Mouse (Mus musculus): ENCODE data around the gene Cog5. TPM values are rescaled to one million over a fixed set of nuclear protein-coding genes. Genes with fewer than 3 reads are reported as not detected.
A peak's percentile ranks its signal among the peaks of the same experiment; 100 is the strongest.

The Cog5 gene
- polyA plus RNA-seq, 1 experiment from 2014 or later: 24.2 TPM

DNA sequence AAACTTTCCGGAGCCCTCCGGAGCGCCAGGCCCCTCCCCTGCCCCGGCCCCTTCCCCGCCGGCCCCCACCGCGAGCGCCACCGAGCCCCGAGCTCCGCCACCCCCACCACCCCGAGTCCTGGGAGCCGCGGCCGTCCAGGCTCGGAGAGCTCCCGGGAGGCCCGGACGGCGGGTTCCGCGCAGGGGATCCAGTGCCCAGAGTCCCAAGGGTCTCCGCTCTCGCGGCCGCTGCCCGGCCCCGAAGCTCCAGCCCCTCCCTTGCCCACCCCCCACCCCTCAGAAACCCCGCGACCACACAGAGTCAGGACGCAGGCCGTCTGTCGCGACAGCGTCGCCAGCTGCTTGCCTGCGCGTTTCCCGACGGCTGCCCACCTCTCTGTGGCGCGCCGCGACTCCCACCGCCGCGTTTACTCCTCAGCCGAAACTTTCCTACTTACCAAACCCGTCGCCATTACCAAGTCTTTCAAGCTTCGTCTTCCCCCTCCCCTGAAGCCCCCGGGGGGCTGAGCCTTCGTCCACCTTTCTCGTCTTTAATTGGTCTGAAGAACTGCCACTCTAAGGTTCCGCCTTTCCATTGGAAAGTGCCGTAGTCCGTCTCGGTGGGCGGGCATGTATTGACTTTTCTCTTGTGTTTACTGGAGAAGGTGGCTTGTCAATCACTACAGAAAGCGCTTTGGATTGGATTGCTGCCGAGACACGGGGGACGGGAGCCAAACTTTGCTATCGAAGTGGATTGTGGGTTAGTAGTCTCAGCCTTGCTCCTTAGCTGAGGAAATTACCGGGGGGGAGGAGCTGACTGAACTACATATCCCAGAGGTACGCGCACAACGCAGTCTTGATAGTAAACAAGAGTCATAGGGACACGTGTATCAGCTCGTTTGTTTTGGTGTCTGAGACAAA lies 295.3 kb downstream of the Cog5 start, which contains the start of gene Hbp1:
TSS of gene Hbp1 (minus strand) at position 777 of the 900 bp plus-strand sequence.
- H3K36me3 ChIP-seq (ENCODE audit: poor library complexity, severe bottlenecking): no peaks in the 10 kb centered on the region
- WGBS: under 1% methylated on average over 45 of the region's 71 CpGs
- peak; percentile 97 for ATAC-seq
- peak within 1 kb of the TSS; percentile 91 for H3K9ac ChIP-seq
- H3K27ac ChIP-seq: peak within 1 kb of the TSS; percentile 99
- peak within 1 kb of the TSS; percentile 82 for H3K4me3 ChIP-seq
- H3K9me3 ChIP-seq (replicated peaks): no peaks in the 10 kb centered on the region
- H3K4me2 ChIP-seq: peak within 1 kb of the TSS; percentile 67
- peaks cover 12% of the 10 kb centered on the region; the same call in 1 of the 2 replicates for H3K4me1 ChIP-seq
- no peaks in the 10 kb centered on the region for H3K27me3 ChIP-seq

DNA sequence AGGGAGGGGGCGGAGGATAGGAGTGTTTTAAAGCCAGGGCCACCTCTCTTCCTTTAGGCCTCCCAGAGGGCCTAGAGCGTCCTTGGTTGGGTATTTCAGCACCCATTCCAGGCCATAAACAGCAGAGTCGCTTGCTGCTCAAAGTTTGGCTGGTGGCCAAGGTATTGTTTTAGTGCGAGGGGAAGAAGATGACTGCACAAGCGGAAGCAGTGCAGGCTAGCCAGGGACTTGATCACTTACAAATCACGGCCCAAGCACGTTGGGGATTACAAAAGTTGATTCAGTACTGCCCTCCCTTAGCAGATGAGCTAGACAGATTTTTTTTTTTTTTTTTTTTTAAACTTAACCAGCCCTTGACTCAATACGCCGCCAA lies 296.0 kb downstream of the Cog5 start:
- Histone ChIP-seq H3K9ac (peak overlapping the region; percentile 58), H3K27me3 (no peaks in the 10 kb centered on the region), H3K4me1 (peaks cover 12% of the 10 kb centered on the region; the same call in 1 of the 2 replicates), H3K4me2 (peak overlapping the region; percentile 65), H3K27ac (peak overlapping the region; percentile 76), H3K36me3 (ENCODE audit: poor library complexity, severe bottlenecking) (no peaks in the 10 kb centered on the region), H3K9me3 (replicated peaks) (no peaks in the 10 kb centered on the region), H3K4me3 (peak overlapping the region; percentile 42)
- no peak for ATAC-seq
- WGBS: 3% methylated on average over 9 of the region's 9 CpGs

DNA sequence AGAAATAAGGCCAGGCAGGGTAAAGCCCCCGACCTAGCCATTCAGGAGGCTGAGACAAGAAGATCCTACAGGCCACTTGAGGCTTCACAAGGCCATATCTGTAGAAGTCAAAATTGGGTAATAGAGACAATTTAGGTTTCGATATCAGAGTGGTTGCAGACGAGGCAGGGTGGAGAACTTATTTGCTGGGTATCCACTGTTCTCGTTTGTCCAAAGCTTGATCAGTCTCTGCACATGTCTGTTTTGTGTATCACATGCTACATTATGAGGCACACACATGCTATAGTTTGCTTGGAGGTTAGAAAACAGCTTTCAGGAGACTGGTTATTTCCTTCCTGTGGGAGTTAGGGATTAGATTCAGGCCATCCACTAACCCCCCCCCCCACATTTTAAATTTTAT lies 301.2 kb downstream of the Cog5 start:
- no peaks in the 10 kb centered on the region for H3K27me3 ChIP-seq
- 84% methylated on average over 4 of the region's 4 CpGs for WGBS
- no peak for ATAC-seq

GRCm38 (mm10) chr12:31964074-31964473 lies 309.4 kb downstream of the Cog5 start:
- H3K27me3 ChIP-seq: no peaks in the 10 kb centered on the region
- ATAC-seq: 0 out of 2 replicates have a peak, but pooled peaks have one; percentile 34
- H3K27ac ChIP-seq: peak overlapping the region; percentile 31; the same call in 1 of the 2 replicates
- peaks cover 12% of the 10 kb centered on the region; the same call in 1 of the 2 replicates for H3K36me3 ChIP-seq (ENCODE audit: poor library complexity, severe bottlenecking)
- H3K4me3 ChIP-seq: no peak overlapping the region
- 0 out of 2 replicates have a peak, but pooled peaks cover 4% of the 10 kb centered on the region for H3K4me1 ChIP-seq
- 78% methylated on average over 6 of the region's 6 CpGs for WGBS
- no peak overlapping the region for H3K4me2 ChIP-seq
- no peak overlapping the region for H3K9ac ChIP-seq
- H3K9me3 ChIP-seq (replicated peaks): no peaks in the 10 kb centered on the region

More for the DNA sequence above, 301.2 kb downstream of the Cog5 start:
- no peak overlapping the region for H3K9ac ChIP-seq
- H3K4me3 ChIP-seq: no peak overlapping the region
- H3K27ac ChIP-seq: no peak overlapping the region
- no peaks in the 10 kb centered on the region for H3K9me3 ChIP-seq (replicated peaks)
- no peak overlapping the region for H3K4me2 ChIP-seq
- H3K4me1 ChIP-seq: peaks cover 5% of the 10 kb centered on the region; the same call in 1 of the 2 replicates
- H3K36me3 ChIP-seq (ENCODE audit: poor library complexity, severe bottlenecking): peaks cover 3% of the 10 kb centered on the region; the same call in 1 of the 2 replicates

DNA sequence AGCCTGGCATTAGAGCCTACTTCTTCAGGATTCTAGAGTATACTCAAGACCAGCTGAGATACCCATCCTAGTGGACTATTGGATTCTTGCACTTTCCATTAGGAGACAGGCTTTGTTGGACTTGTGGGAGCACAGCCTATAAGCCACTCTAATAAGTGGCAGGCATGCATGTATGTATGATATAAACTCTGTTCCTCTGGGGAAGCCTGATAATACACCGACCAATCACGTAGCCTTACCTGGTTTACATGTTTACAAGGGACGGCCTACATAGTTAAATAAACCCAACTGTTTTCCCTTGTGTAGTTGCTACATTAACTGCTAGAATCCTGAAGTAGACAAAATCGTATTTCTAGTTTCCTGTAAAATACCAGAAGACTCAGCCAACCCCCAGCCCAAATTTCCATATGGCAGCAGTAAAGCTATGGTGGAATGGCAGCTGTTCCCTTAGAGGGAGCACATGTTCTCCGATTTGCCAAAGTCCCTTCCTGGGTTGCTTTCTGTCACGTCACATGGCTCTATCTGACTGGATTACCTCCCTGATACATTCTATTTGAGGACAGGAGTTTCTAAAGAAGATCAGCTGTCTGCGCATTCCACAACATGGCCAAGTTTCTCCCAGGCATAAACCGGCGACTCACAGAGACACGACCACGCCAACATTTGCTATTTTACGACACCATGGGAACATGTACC lies 311.0 kb downstream of the Cog5 start:
- 0 out of 2 replicates have a peak, but pooled peaks cover 4% of the 10 kb centered on the region for H3K4me1 ChIP-seq
- 91% methylated on average over 12 of the region's 12 CpGs for WGBS
- H3K4me2 ChIP-seq: no peak overlapping the region
- ATAC-seq: peak; percentile 55; the same call in 1 of the 2 replicates
- H3K27me3 ChIP-seq: no peaks in the 10 kb centered on the region
- no peak overlapping the region for H3K4me3 ChIP-seq
- no peak overlapping the region for H3K9ac ChIP-seq
- no peaks in the 10 kb centered on the region for H3K9me3 ChIP-seq (replicated peaks)
- peaks cover 10% of the 10 kb centered on the region; the same call in 1 of the 2 replicates for H3K36me3 ChIP-seq (ENCODE audit: poor library complexity, severe bottlenecking)
- 0 out of 2 replicates have a peak overlapping the region, but pooled peaks have one; percentile 25 for H3K27ac ChIP-seq

DNA sequence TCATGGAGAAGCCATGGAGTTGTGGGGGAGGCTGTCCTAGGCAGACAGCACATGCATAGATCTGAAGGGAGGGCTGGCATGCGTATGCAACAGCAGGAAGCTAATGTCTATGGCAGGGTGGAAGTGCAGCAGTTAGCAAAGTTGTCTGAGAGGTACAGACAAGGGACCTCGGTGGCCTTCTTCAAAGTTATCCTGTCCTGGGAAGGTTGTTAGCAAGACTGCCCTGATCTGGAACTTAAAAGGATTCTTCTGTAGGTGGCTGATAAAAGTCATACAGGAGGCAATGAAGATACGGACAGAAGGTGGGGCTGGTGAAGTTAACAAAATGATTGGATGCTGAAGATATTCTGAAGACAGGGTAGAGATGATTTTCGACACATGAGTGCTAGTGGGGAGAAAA lies 311.7 kb downstream of the Cog5 start:
- Histone ChIP-seq H3K36me3 (ENCODE audit: poor library complexity, severe bottlenecking) (peaks cover 17% of the 10 kb centered on the region; the same call in 1 of the 2 replicates), H3K4me3 (no peak overlapping the region), H3K4me1 (0 out of 2 replicates have a peak, but pooled peaks cover 4% of the 10 kb centered on the region), H3K4me2 (no peak overlapping the region), H3K9me3 (replicated peaks) (no peaks in the 10 kb centered on the region), H3K27ac (no peak overlapping the region), H3K27me3 (no peaks in the 10 kb centered on the region), H3K9ac (no peak overlapping the region)
- no peak for ATAC-seq
- 84% methylated on average over 4 of the region's 4 CpGs for WGBS

DNA sequence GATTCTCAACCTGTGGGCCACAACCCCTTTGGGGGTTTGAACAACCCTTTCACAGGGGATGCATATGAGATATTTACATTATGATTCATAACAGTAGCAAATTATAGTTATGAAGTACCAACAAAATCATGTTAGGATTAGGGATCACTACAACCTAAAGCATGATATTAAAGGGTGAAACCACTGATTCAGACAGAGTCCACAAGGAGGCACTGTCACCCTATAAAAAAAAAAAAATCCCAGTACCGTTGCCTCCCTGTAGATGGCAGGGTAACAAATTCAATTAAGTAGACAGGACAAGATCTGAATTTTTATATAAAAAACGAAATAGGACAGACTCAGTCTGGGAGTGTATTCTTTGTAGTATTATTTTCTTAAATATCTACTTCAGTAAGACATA lies 312.9 kb downstream of the Cog5 start:
- no peaks in the 10 kb centered on the region for H3K9me3 ChIP-seq (replicated peaks)
- WGBS: 6% methylated on average over 2 of the region's 2 CpGs
- ATAC-seq: peak; percentile 55

GRCm38 (mm10) chr12:31969111-31969510 lies 314.4 kb downstream of the Cog5 start:
- no peak for ATAC-seq
- Histone ChIP-seq H3K9ac (no peak overlapping the region), H3K4me1 (peaks cover 11% of the 10 kb centered on the region; the same call in 1 of the 2 replicates), H3K9me3 (replicated peaks) (no peaks in the 10 kb centered on the region), H3K4me3 (no peak overlapping the region), H3K27ac (no peak overlapping the region), H3K27me3 (no peaks in the 10 kb centered on the region), H3K4me2 (no peak overlapping the region), H3K36me3 (ENCODE audit: poor library complexity, severe bottlenecking) (peaks cover 12% of the 10 kb centered on the region; the same call in 1 of the 2 replicates)
- 7% methylated on average over 1 of the region's 1 CpGs for WGBS

More for the DNA sequence above, 312.9 kb downstream of the Cog5 start:
- Histone ChIP-seq H3K9ac (no peak overlapping the region), H3K36me3 (ENCODE audit: poor library complexity, severe bottlenecking) (peaks cover 18% of the 10 kb centered on the region; the same call in 1 of the 2 replicates), H3K4me3 (no peak overlapping the region), H3K27me3 (no peaks in the 10 kb centered on the region), H3K4me1 (0 out of 2 replicates have a peak, but pooled peaks cover 4% of the 10 kb centered on the region), H3K4me2 (no peak overlapping the region), H3K27ac (no peak overlapping the region)

DNA sequence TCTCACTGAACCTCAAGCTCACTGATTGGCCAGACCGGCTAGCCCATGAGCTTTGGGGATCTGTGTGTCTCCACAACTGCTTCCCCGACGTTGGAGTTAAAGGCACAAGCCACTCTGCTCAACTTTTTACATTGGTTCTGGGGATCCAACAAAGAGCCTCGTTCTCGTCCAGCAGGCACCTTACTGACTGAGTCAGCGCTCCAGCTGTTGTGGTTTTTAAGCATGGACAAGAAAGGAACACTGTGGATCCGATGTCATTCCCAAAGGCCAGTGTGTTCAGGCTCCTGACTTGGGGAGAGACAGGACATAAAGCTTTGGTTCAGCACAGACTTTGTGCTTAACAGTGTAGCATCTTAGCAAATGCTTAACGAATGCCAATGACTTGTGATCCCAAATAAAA lies 316.9 kb downstream of the Cog5 start:
- Histone ChIP-seq H3K9me3 (replicated peaks) (no peaks in the 10 kb centered on the region), H3K4me3 (no peak overlapping the region)

GRCm38 (mm10) chr12:31973473-31974172 lies 319.0 kb downstream of the Cog5 start:
- Histone ChIP-seq H3K27ac (peak overlapping the region; percentile 48), H3K27me3 (no peaks in the 10 kb centered on the region), H3K4me1 (peaks cover 14% of the 10 kb centered on the region), H3K4me2 (no peak overlapping the region), H3K9ac (no peak overlapping the region), H3K9me3 (replicated peaks) (no peaks in the 10 kb centered on the region), H3K36me3 (ENCODE audit: poor library complexity, severe bottlenecking) (peaks cover 11% of the 10 kb centered on the region; the same call in 1 of the 2 replicates), H3K4me3 (no peak overlapping the region)
- ATAC-seq: peak; percentile 96
- 41% methylated on average over 13 of the region's 13 CpGs for WGBS

More for the DNA sequence above, 316.9 kb downstream of the Cog5 start:
- no peak overlapping the region for H3K27ac ChIP-seq
- no peak for ATAC-seq
- H3K4me1 ChIP-seq: peaks cover 11% of the 10 kb centered on the region; the same call in 1 of the 2 replicates
- H3K9ac ChIP-seq: no peak overlapping the region
- WGBS: 83% methylated on average over 8 of the region's 8 CpGs
- H3K27me3 ChIP-seq: no peaks in the 10 kb centered on the region
- H3K4me2 ChIP-seq: no peak overlapping the region
- H3K36me3 ChIP-seq (ENCODE audit: poor library complexity, severe bottlenecking): peaks cover 11% of the 10 kb centered on the region; the same call in 1 of the 2 replicates

DNA sequence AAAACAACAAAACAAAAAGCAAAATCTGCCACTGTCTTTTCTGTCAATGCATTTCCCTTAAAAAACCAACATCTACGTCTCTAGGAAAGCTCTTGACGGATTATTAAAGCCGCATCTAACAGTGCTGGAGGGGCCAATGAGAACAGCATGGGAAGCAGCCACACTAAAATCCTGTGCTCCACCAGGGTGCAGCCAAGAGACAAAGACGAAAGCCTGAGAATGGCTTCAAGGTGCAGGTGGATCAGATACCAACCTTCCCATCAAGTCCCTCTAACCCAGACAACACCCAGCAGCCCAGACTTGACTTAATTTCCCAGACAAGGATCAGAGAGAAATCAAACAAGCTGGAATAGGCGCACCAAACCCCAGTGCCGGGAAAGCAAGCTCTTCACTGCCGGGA lies 321.9 kb downstream of the Cog5 start:
- H3K9ac ChIP-seq: no peak overlapping the region
- peaks cover 14% of the 10 kb centered on the region for H3K4me1 ChIP-seq
- no peak for ATAC-seq
- H3K9me3 ChIP-seq (replicated peaks): no peaks in the 10 kb centered on the region
- peaks cover 1% of the 10 kb centered on the region; the same call in 1 of the 2 replicates for H3K36me3 ChIP-seq (ENCODE audit: poor library complexity, severe bottlenecking)
- H3K4me3 ChIP-seq: no peak overlapping the region
- 58% methylated on average over 7 of the region's 7 CpGs for WGBS
- H3K4me2 ChIP-seq: no peak overlapping the region
- no peaks in the 10 kb centered on the region for H3K27me3 ChIP-seq
- H3K27ac ChIP-seq: no peak overlapping the region

Data from forebrain, embryonic 13.5 days (tissue).